Mouse (Mus musculus): ENCODE measurements around the gene Ppp4c. TPM values are rescaled to one million over a fixed set of nuclear protein-coding genes. Genes with fewer than 3 reads are reported as not detected.

The Ppp4c gene
- total RNA-seq, 1 experiment from 2014 or later: 125 TPM

DNA sequence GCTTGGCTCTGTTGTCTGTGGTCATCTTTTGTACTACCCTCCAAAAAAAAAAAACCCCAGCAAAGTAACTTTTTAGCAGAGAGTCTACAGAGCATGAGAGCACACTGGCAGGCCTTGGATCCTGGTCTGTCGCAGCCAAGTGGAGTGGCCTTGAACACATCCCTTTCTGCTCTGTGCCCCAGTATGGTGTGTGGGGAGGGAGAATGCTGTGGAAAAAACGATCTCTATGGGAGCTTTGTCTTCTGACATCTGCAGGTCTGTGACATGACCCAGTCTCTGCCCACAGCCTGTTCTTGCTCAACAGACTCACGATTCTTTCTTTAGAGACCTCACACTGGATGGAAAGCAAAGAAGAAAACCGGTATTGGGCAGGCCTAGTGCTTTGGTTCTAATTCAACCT, 31.3 kb downstream of the Ppp4c start:
- ATAC-seq (replicated peaks; ENCODE audit: low read depth, poor library complexity, severe bottlenecking): no peak

DNA sequence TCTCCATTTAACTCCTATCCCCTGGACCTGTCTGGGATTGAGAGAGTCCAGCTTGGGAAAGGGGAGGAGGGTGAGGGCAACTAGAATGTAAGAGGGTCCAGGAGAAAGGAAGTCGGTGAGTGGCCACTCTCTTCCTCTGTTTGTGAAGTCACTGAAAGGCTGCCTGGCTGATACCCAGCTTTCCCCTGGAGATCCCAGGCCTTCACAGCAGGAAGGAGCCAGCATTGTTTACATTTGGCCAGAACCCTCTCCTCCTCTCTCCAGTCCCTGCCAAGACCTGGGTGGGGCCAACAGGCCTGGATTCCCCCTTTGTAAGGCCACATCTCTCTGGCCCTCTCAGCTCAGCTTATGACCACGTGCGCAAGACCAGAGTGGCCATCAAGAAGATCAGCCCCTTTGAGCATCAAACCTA, 31.9 kb downstream of the Ppp4c start:
- 0 out of 2 replicates have a peak, but pooled peaks have one; percentile 16 for ATAC-seq (replicated peaks; ENCODE audit: low read depth, poor library complexity, severe bottlenecking)

DNA sequence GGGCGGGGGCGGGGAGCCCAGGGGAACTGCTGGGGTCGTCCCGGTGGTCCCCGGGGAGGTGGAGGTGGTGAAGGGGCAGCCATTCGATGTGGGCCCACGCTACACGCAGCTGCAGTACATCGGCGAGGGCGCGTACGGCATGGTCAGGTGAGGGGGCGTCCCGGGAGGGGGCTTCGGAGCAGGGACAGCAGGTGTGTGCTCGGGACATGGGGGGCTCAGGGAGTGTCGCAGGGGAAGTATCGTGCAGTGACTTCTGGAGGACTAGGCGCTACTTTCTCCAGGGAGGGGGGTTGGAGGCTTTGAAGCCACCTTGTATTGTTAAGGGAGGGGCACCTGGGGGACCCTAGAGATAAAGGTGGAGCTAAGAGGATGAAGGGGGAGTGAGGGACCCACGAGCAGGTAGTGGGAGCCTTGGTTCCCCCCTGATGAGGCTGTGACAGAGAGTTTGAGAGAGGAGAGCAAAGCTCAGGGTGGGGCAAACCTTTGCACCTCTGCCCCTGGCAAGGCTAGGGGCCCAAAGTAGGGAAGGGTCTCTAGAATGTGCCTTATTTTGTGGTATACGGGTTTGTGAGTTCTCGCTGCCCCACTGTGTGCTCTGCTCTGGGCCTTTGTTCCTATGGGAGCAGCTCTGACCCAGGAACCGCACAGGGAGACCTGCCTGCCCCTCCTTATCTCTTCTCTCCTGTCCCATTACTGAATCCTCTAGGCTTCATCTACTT, 32.5 kb downstream of the Ppp4c start:
- peak; percentile 6; the same call in 1 of the 2 replicates for ATAC-seq (replicated peaks; ENCODE audit: low read depth, poor library complexity, severe bottlenecking)

DNA sequence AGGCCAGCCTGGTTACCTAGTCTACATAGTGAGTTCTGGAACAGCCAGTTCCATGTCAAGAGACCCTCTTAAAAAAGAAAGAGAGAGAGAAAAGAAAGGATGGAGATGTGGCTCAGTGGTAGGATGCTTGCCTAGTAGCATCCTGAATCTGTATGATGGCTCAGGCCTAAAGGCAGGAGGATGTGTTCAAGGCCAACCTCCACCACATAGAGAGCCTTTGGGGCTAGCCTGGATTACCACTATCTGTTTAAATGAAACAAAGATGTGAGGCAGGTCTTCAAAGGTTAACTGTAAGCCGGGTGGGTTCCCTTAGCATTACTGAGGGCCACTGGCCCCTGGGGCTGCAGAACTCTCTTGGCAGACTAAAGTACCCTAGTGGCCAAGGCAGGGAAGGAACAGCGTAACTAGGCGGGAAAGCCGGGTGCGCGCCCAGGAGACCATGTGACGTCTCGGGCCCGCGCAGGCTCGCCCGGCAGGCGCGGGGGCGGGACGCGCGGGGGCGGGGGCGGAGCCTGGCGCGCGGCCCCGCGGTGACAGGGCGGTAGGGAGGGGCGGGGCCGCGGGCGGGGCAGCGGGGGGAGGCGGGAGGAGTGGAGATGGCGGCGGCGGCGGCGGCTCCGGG, 33.1 kb downstream of the Ppp4c start, which contains the start of gene Mapk3:
Mapk3 (plus strand) TSS at position 552 of the 622 bp plus-strand sequence.
- ATAC-seq (replicated peaks; ENCODE audit: low read depth, poor library complexity, severe bottlenecking): peak; percentile 89

DNA sequence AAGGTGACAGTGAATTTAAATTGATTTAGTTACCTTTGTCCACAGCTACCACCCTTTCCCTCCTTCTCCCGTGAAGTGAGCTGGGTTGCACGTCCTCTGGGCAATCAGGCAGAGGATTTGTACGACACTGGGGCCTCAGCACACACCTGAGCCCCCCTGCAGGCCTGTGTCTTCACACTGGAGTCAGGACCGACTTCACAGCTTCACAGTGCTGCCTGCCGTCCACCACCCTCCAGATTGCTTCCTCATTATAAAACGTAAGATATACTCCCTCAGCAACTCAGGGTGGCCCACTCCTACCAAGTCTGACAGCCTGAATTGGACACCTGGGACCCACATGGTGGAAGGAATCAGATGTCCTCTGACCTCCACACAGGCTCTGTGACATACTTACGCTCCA, 33.8 kb downstream of the Ppp4c start:
- ATAC-seq (replicated peaks; ENCODE audit: low read depth, poor library complexity, severe bottlenecking): no peak

DNA sequence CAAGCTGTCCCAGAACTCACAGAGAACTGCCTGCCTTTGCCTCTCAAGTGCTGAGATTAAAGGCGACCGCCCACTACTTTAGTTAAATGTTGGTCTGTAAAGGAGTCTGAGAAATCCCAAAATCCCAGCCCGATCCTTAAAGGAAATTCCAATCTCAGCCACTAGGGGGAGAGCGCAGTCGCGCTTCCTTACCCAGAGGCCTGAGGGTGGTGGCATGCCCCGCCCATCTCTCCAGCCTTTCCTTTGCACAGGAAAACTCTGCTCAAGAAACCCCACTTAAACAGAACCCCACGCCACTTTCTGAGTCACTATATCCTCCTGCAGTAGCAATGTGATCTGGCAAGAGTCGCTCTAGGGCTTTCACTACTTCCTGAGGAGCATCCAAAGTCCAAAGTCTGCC, 37.4 kb downstream of the Ppp4c start:
- peak; percentile 76 for ATAC-seq (replicated peaks; ENCODE audit: low read depth, poor library complexity, severe bottlenecking)

DNA sequence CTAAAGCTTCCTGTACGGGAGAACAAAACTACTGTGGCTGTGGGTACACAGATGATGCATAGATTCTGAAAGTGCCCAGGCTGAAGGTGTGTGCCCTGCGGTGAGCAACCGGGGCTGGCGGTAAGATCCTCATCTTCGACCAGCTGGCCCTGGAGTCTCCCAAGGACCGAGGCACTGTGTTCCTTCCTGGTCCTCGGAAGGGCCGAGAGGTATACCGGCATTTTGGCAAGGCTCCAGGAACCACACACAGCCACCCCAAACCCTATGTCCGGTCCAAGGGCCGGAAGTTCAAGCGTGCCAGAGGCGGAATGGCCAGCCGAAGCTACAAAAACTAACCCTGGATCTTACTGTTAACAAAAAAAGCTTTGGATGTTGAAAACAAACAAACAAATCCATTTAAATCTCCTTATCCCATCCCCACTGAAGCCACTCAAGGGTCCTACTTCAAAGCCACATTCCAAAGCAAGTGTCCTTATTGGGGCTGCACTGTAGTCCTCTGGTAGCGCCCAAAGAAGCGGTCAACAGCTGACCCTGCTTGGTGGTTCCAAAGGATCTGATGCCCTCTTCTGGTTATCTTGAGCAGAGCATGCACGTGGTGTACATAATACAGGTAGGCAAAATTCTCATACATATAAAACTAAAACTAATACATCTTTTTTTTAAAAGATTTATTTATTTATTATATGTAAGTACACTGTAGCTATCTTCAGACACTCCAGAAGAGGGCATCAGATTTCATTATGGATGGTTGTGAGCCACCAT, 42.5 kb downstream of the Ppp4c start:
- ATAC-seq (replicated peaks; ENCODE audit: low read depth, poor library complexity, severe bottlenecking): no peak

DNA sequence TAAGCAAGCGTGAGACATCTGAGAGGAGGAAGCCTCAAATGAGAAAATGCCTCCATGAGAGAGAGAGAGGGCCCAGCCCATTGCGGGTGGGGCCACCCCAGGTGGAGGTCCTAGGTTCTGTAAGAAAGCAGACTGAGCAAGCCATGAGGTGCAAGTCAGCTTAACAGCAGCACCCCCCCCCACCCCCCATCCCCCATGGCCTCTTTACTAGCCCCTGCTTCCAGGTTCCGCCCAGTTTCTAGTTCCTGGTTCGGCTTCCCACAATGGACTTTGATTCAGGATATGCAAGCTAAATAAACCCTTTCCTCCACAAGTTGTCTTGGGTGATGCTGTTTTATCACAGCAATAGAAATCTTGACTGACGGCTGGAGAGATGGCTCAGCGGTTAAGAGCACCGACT, 43.5 kb downstream of the Ppp4c start:
- ATAC-seq (replicated peaks; ENCODE audit: low read depth, poor library complexity, severe bottlenecking): no peak

DNA sequence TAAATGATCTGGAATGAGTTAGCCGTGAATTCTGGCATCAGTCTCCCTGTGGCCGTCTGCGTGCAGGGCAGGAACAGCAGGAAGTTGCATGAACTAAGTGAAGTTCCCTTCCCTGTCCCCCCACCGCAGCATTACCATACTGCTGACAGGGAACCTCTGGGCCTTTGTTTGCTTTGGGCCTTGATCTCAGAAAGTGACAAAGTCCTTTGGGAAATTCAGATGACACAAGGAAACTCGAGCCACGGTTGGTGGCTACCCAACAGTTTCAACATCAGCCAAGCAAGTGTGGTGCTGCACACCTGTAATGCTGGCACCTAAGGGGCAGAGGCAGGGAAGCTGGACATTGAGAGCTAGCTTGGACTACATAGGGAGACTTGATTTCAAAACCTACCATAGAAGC, 45.5 kb downstream of the Ppp4c start:
- ATAC-seq (replicated peaks; ENCODE audit: low read depth, poor library complexity, severe bottlenecking): peak; percentile 81

DNA sequence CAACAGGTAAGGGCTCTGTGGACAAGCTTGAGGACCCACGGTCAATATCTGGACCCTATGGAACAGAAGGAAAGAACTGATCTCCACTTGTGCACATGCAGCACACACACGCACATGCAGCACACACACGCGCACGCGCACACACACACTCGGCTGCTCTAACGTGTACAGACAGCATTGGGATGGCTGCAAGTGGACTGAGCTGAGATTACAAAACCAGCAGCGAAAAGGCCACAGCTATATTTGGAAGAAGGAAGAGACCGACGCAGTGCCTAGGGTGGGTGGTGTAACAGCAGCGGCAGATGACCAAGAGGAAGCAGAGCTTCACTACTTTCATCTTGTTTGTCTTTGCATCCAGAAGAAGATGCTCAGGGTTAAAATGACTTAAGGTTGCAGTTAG, 46.2 kb downstream of the Ppp4c start:
- peak; percentile 75 for ATAC-seq (replicated peaks; ENCODE audit: low read depth, poor library complexity, severe bottlenecking)

DNA sequence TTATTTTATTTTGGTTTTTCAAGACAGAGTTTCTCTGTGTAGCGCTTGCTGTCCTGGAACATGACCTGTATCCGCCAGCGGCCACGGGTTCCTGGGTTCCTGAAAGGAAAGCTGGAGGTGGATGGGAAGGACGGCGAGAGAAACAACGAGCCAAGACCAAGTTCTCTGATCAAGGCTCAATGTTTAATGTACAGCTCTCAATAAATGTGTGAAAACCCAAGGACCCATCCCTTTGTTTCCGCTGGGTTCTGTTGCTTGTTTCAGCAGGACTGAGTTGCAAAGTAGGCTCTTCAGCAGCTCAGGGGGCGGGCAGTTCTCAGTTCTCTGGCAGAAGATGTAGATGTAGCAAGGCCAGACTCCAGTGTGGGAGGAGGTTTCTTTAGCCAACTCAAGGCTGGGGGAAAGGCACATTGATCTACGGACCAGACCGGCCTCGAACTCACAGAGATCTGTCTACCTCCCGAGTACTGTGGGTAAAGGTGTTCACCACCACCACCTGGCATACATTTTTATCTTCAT, 50.3 kb downstream of the Ppp4c start:
- no peak for ATAC-seq (replicated peaks; ENCODE audit: low read depth, poor library complexity, severe bottlenecking)

DNA sequence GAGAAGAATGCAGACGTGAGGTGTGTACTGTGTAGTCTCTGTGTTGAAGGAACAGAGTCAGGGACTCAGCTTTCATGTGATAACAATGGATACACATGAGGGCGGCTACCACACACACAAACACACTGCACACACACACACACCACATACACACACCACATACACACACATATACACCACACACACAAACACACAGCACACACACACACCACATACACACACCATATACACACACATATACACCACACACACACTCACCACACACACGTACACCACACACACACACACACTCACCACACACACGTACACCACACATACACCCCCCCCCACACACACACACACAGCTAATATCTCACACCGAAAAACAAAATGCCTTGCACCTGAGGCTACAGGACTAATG, 50.8 kb downstream of the Ppp4c start:
- no peak for ATAC-seq (replicated peaks; ENCODE audit: low read depth, poor library complexity, severe bottlenecking)

DNA sequence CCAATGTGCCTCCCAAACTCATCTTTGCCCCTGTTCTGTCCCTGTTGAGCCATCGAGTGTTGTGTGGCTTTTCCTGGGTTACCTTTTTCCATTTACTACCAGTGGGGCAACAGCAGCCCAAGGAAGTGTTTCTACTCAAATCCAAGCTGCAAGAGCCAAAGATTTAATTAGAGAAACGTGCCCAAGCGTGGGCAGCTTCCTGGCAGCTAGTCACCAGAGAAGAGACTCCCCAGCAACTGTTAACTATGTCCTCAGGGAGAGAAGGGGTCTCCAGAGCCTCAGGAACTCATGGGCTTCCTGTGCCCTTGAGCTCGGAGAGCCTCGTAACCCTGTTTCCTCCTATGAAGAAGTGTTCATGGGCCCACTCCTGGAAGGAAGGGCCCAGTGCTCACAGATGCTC, 51.3 kb downstream of the Ppp4c start:
- ATAC-seq (replicated peaks; ENCODE audit: low read depth, poor library complexity, severe bottlenecking): no peak

DNA sequence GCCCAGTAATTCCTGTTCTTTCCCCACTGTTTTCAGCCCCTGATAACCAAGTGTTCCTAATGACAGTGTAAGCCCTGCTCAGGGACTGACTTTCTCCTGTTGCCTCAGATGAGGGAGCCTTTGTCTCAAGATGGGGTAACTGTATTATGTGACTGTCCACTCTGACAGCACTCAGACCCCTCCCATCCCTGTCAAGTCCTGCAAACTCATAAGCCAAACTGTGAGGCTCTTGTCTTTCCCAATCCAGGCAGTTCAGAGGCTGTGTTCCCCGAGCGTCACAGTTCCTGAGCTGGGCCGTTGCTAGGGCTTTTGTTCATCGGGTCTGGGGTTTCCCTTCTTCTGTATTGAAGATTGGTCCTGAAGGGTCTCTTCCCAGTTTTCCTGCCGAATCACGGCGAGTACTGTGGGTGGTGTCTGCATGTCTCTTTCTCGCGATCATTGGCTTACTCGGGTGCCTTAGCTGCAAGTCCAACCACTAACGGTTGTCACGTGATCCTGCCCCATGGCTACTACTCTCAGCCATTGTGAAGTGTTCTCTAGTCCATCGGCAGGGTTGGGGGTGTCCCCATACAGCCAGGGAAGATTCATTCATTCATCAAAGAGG, 52.1 kb downstream of the Ppp4c start:
- ATAC-seq (replicated peaks; ENCODE audit: low read depth, poor library complexity, severe bottlenecking): no peak

DNA sequence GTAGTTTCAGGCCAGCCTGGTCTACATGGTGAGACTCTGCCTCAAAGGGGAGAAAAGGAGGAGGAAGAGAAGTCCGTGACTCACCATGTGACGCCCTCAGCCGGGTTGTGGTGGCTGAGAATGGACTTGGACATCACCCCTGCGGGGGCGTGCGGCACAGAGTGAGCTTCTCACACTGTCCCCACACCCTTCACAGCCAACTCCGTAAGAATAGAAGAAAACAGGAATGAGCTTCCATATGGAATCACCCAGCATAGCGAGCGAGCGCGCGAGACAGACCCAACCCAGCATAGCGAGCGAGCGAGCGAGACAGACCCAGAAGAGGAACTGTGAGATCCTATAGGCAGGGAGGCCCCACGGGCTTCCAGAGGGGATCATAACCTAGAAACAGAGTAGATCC, 52.7 kb downstream of the Ppp4c start:
- ATAC-seq (replicated peaks; ENCODE audit: low read depth, poor library complexity, severe bottlenecking): no peak

DNA sequence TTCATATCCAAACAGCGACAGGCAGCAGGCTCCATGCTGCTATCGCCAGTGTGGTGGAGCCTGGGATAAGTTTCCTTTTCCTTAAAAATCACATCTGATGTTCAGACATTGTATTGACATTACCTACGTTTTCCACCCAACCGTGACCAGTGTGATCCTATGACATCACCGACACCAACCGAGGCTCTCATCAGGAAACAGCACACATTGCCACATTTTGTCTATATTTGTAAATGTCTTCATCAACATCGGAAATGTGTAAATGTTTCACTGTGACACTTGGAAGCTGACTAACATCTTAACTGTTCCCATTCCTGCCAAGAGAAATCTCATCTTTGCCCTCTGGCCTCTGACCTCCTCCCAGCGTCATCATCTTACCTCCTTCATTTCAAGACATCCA, 56.2 kb downstream of the Ppp4c start:
- no peak for ATAC-seq (replicated peaks; ENCODE audit: low read depth, poor library complexity, severe bottlenecking)

Other genes starting within 250 kb of the Ppp4c start
- 231 and 257 TPM in 2 replicates for gene Eif3c, start 226.1 kb downstream of the Ppp4c start, total RNA-seq (2017)
- 5.7 and 6.5 TPM in 2 replicates for gene Apobr, start 207.6 kb downstream of the Ppp4c start, total RNA-seq (2017)
- 18.1 and 21.2 TPM in 2 replicates for gene Cln3, start 206.7 kb downstream of the Ppp4c start, total RNA-seq (2017)
- gene Il27, start 197.6 kb downstream of the Ppp4c start, total RNA-seq (2017): 0.23 TPM in 1 of 2 replicates, not detected in the other
- gene Nupr1, start 161.6 kb downstream of the Ppp4c start, total RNA-seq (2017): 2.5 and 2.8 TPM in 2 replicates
- gene Sgf29, start 143.2 kb downstream of the Ppp4c start, total RNA-seq (2017): 40.8 and 51.8 TPM in 2 replicates
- gene Sult1a1, start 116.1 kb downstream of the Ppp4c start, total RNA-seq (2017): 0.37 TPM in 1 of 2 replicates, not detected in the other
- 119 and 144 TPM in 2 replicates for gene Bola2, start 97.1 kb downstream of the Ppp4c start, total RNA-seq (2017)
- 3.4 and 6.0 TPM in 2 replicates for gene Slx1b, start 96.7 kb downstream of the Ppp4c start, total RNA-seq (2017)
- 301 and 302 TPM in 2 replicates for gene Coro1a, start 84.7 kb downstream of the Ppp4c start, total RNA-seq (2017)
- gene Mapk3, start 32.9 kb downstream of the Ppp4c start, total RNA-seq (2017): 23.0 and 28.2 TPM in 2 replicates
- gene Gdpd3, start 26.2 kb downstream of the Ppp4c start, total RNA-seq (2017): 2.3 and 5.1 TPM in 2 replicates
- gene Ypel3, start 15.5 kb downstream of the Ppp4c start, total RNA-seq (2017): 38.9 and 42.7 TPM in 2 replicates
- not detected in 2 replicates for gene Tbx6, start 11.0 kb downstream of the Ppp4c start, total RNA-seq (2017)
- gene Fam57b, start 5.2 kb upstream of the Ppp4c start, total RNA-seq (2017): not detected in 2 replicates
- not detected in 2 replicates for gene 4930451I11Rik, start 39.1 kb upstream of the Ppp4c start, total RNA-seq (2017)
- gene Doc2a, start 54.9 kb upstream of the Ppp4c start, total RNA-seq (2017): not detected in 2 replicates
- gene Hirip3, start 69.5 kb upstream of the Ppp4c start, total RNA-seq (2017): 283 and 331 TPM in 2 replicates
- gene Ino80e, start 69.9 kb upstream of the Ppp4c start, total RNA-seq (2017): 33.4 and 43.2 TPM in 2 replicates
- 32.2 and 42.2 TPM in 2 replicates for gene Taok2, start 92.2 kb upstream of the Ppp4c start, total RNA-seq (2017)
- gene Tmem219, start 130.4 kb upstream of the Ppp4c start, total RNA-seq (2017): 21.1 and 31.9 TPM in 2 replicates
- gene Kctd13, start 136.4 kb upstream of the Ppp4c start, total RNA-seq (2017): 9.6 and 13.2 TPM in 2 replicates
- not detected in 2 replicates for gene Asphd1, start 157.1 kb upstream of the Ppp4c start, total RNA-seq (2017)
- 0.14 and 1.9 TPM in 2 replicates for gene Sez6l2, start 158.1 kb upstream of the Ppp4c start, total RNA-seq (2017)
- 33.7 and 60.5 TPM in 2 replicates for gene Cdipt, start 183.4 kb upstream of the Ppp4c start, total RNA-seq (2017)
- gene Cdiptos, start 183.6 kb upstream of the Ppp4c start, total RNA-seq (2017): 1.0 and 2.3 TPM in 2 replicates
- gene Mvp, start 222.1 kb upstream of the Ppp4c start, total RNA-seq (2017): 19.3 and 21.8 TPM in 2 replicates
- gene Pagr1b, start 224.0 kb upstream of the Ppp4c start, total RNA-seq (2017): not detected in 2 replicates
- 36.7 TPM in 1 of 2 replicates, not detected in the other for gene Pagr1a, start 224.9 kb upstream of the Ppp4c start, total RNA-seq (2017)
- 30.9 and 33.1 TPM in 2 replicates for gene Gm42742, start 228.6 kb upstream of the Ppp4c start, total RNA-seq (2017)
- 1.3 TPM in 1 of 2 replicates, not detected in the other for gene Prrt2, start 228.7 kb upstream of the Ppp4c start, total RNA-seq (2017)
- 59.0 and 67.8 TPM in 2 replicates for gene Maz, start 234.5 kb upstream of the Ppp4c start, total RNA-seq (2017)
- 81.6 and 90.9 TPM in 2 replicates for gene Kif22, start 250.0 kb upstream of the Ppp4c start, total RNA-seq (2017)